Mouse (Mus musculus): ENCODE measurements around the gene Dusp22. TPM values are rescaled to one million over a fixed set of nuclear protein-coding genes. Genes with fewer than 3 reads are reported as not detected.

The Dusp22 gene
- total and polyA plus RNA-seq, 2 experiments from 2014 or later: 19.8 to 22.0 TPM

GRCm38 (mm10) chr13:30669277-30669676 lies 9.5 kb downstream of the Dusp22 start:
- no peaks in the 10 kb centered on the region for H3K27me3 ChIP-seq (ENCODE audit: insufficient read depth, low read length)
- ATAC-seq: no peak
- 96% methylated on average over 3 of the region's 3 CpGs for WGBS

GRCm38 (mm10) chr13:30673878-30674277 lies 14.1 kb downstream of the Dusp22 start:
- DNase-seq (no peak), ATAC-seq (no peak)
- no peak overlapping the region for H3K4me3 ChIP-seq (ENCODE audit: low read depth, low read length)
- TF ChIP-seq CTCF (IDR thresholded peaks at IDR 0.05; ENCODE audit: low read depth): no peak
- H3K27me3 ChIP-seq (ENCODE audit: insufficient read depth, low read length): no peaks in the 10 kb centered on the region
- no peak overlapping the region for H3K9ac ChIP-seq
- no peak overlapping the region for H3K4me2 ChIP-seq (ENCODE audit: low read depth)
- WGBS: 93% methylated on average over 5 of the region's 5 CpGs
- H3K36me3 ChIP-seq (ENCODE audit: insufficient read depth): 0 out of 2 replicates have a peak, but pooled peaks cover 13% of the 10 kb centered on the region
- H3K9me3 ChIP-seq (ENCODE audit: low read length): no peaks in the 10 kb centered on the region
- no peaks in the 10 kb centered on the region for H3K4me1 ChIP-seq (ENCODE audit: insufficient read depth)
- H3K27ac ChIP-seq (ENCODE audit: low read depth, low read length): no peak overlapping the region

More at GRCm38 (mm10) chr13:30669277-30669676, 9.5 kb downstream of the Dusp22 start:
- Histone ChIP-seq H3K27ac (ENCODE audit: low read depth, low read length) (no peak overlapping the region), H3K4me2 (ENCODE audit: low read depth) (no peak overlapping the region), H3K4me3 (ENCODE audit: low read depth, low read length) (no peak overlapping the region), H3K9ac (no peak overlapping the region), H3K36me3 (ENCODE audit: insufficient read depth) (0 out of 2 replicates have a peak, but pooled peaks cover 3% of the 10 kb centered on the region), H3K9me3 (ENCODE audit: low read length) (no peaks in the 10 kb centered on the region), H3K4me1 (ENCODE audit: insufficient read depth) (no peaks in the 10 kb centered on the region)
- no peak for DNase-seq
- TF ChIP-seq CTCF (IDR thresholded peaks at IDR 0.05; ENCODE audit: low read depth): no peak

GRCm38 (mm10) chr13:30678822-30679221 lies 19.0 kb downstream of the Dusp22 start:
- WGBS: 90% methylated on average over 5 of the region's 5 CpGs
- no peaks in the 10 kb centered on the region for H3K27me3 ChIP-seq (ENCODE audit: insufficient read depth, low read length)
- no peaks in the 10 kb centered on the region for H3K9me3 ChIP-seq (ENCODE audit: low read length)
- no peak for TF ChIP-seq CTCF (IDR thresholded peaks at IDR 0.05; ENCODE audit: low read depth)
- no peaks in the 10 kb centered on the region for H3K4me1 ChIP-seq (ENCODE audit: insufficient read depth)
- H3K9ac ChIP-seq: no peak overlapping the region
- no peak for ATAC-seq
- no peak overlapping the region for H3K4me3 ChIP-seq (ENCODE audit: low read depth, low read length)
- H3K27ac ChIP-seq (ENCODE audit: low read depth, low read length): no peak overlapping the region
- no peak for DNase-seq
- 0 out of 2 replicates have a peak, but pooled peaks cover 9% of the 10 kb centered on the region for H3K36me3 ChIP-seq (ENCODE audit: insufficient read depth)
- no peak overlapping the region for H3K4me2 ChIP-seq (ENCODE audit: low read depth)

GRCm38 (mm10) chr13:30681866-30682265 lies 22.1 kb downstream of the Dusp22 start:
- H3K9me3 ChIP-seq (ENCODE audit: low read length): no peaks in the 10 kb centered on the region
- H3K9ac ChIP-seq: no peak overlapping the region
- no peaks in the 10 kb centered on the region for H3K27me3 ChIP-seq (ENCODE audit: insufficient read depth, low read length)
- H3K27ac ChIP-seq (ENCODE audit: low read depth, low read length): no peak overlapping the region
- H3K36me3 ChIP-seq (ENCODE audit: insufficient read depth): no peaks in the 10 kb centered on the region
- TF ChIP-seq CTCF (IDR thresholded peaks at IDR 0.05; ENCODE audit: low read depth): no peak
- DNase-seq: no peak
- H3K4me3 ChIP-seq (ENCODE audit: low read depth, low read length): no peak overlapping the region
- no peak overlapping the region for H3K4me2 ChIP-seq (ENCODE audit: low read depth)
- 77% methylated on average over 4 of the region's 4 CpGs for WGBS
- H3K4me1 ChIP-seq (ENCODE audit: insufficient read depth): no peaks in the 10 kb centered on the region
- no peak for ATAC-seq

GRCm38 (mm10) chr13:30682328-30682727 lies 22.5 kb downstream of the Dusp22 start:
- ATAC-seq (no peak), DNase-seq (no peak)
- no peak overlapping the region for H3K27ac ChIP-seq (ENCODE audit: low read depth, low read length)
- H3K9me3 ChIP-seq (ENCODE audit: low read length): no peaks in the 10 kb centered on the region
- H3K4me1 ChIP-seq (ENCODE audit: insufficient read depth): no peaks in the 10 kb centered on the region
- H3K4me2 ChIP-seq (ENCODE audit: low read depth): no peak overlapping the region
- no peak for TF ChIP-seq CTCF (IDR thresholded peaks at IDR 0.05; ENCODE audit: low read depth)
- no peak overlapping the region for H3K9ac ChIP-seq
- H3K4me3 ChIP-seq (ENCODE audit: low read depth, low read length): no peak overlapping the region
- no peaks in the 10 kb centered on the region for H3K36me3 ChIP-seq (ENCODE audit: insufficient read depth)
- 85% methylated on average over 3 of the region's 3 CpGs for WGBS
- H3K27me3 ChIP-seq (ENCODE audit: insufficient read depth, low read length): no peaks in the 10 kb centered on the region

- no peaks in the 10 kb centered on the region for H3K36me3 ChIP-seq (ENCODE audit: insufficient read depth)
- no peaks in the 10 kb centered on the region for H3K27me3 ChIP-seq (ENCODE audit: insufficient read depth, low read length)
- no peaks in the 10 kb centered on the region for H3K4me1 ChIP-seq (ENCODE audit: insufficient read depth)
- TF ChIP-seq CTCF (IDR thresholded peaks at IDR 0.05; ENCODE audit: low read depth): no peak
- no peaks in the 10 kb centered on the region for H3K9me3 ChIP-seq (ENCODE audit: low read length)
- DNase-seq: no peak
- no peak overlapping the region for H3K4me2 ChIP-seq (ENCODE audit: low read depth)
- H3K9ac ChIP-seq: no peak overlapping the region
- 76% methylated on average over 6 of the region's 6 CpGs for WGBS
- H3K27ac ChIP-seq (ENCODE audit: low read depth, low read length): no peak overlapping the region
- no peak for ATAC-seq
- H3K4me3 ChIP-seq (ENCODE audit: low read depth, low read length): no peak overlapping the region
Observed at GRCm38 (mm10) chr13:30684614-30685122, 24.9 kb downstream of the Dusp22 start.

- H3K4me1 ChIP-seq (ENCODE audit: insufficient read depth): no peaks in the 10 kb centered on the region
- no peaks in the 10 kb centered on the region for H3K9me3 ChIP-seq (ENCODE audit: low read length)
- DNase-seq (no peak), ATAC-seq (no peak)
- no peak for TF ChIP-seq CTCF (IDR thresholded peaks at IDR 0.05; ENCODE audit: low read depth)
- no peak overlapping the region for H3K9ac ChIP-seq
- H3K36me3 ChIP-seq (ENCODE audit: insufficient read depth): no peaks in the 10 kb centered on the region
- H3K27ac ChIP-seq (ENCODE audit: low read depth, low read length): no peak overlapping the region
- WGBS: 83% methylated on average over 2 of the region's 2 CpGs
- H3K4me2 ChIP-seq (ENCODE audit: low read depth): no peak overlapping the region
- no peak overlapping the region for H3K4me3 ChIP-seq (ENCODE audit: low read depth, low read length)
- H3K27me3 ChIP-seq (ENCODE audit: insufficient read depth, low read length): no peaks in the 10 kb centered on the region
Observed at GRCm38 (mm10) chr13:30685957-30686356, 26.2 kb downstream of the Dusp22 start.
